Mouse (Mus musculus) erythroblast, embryonic 14.5 days (primary cell): ENCODE results near the gene Hoxa10.

Source experiments
- GATA1 ChIP-seq: IDR thresholded peaks from 2 replicates; pipeline ENCODE4 v1.6.1; 2012; ENCODE audit warnings: low read length, inconsistent platforms, mixed read lengths
- TAL1 ChIP-seq: IDR thresholded peaks from 3 replicates; pipeline ENCODE4 v1.6.1; 2012; ENCODE audit warnings: low read length, inconsistent platforms, mixed read lengths

- TF ChIP-seq TAL1 (no peak), GATA1 (no peak)
These were observed 25.6 kb downstream of the Hoxa10 start for GRCm38 (mm10) chr6:52215070-52215469.
